Mouse (Mus musculus) adrenal gland, postnatal 36 days (tissue): ENCODE data around the gene Drc3. TPM values are rescaled to one million over a fixed set of nuclear protein-coding genes. Genes with fewer than 3 reads are reported as not detected.

Experiments
- DNase-seq, 2 experiments: peaks; one replicate each; pipeline ENCODE4 v3.0.0; 2021; ENCODE audit warnings: mixed read lengths in 1 of 2
- total RNA-seq, 2 experiments: library from RNA; stranded (reverse); gene quantifications; 2 replicates each; pipeline ENCODE4 v1.2.3; 2021

The Drc3 gene
- total RNA-seq, 2 experiments from 2014 or later = 1.5 to 1.8 TPM

GRCm38 (mm10) chr11:60335771-60336170 is 17.4 kb upstream of the Drc3 start:
- DNase-seq = no peak

- DNase-seq = peak; percentile 68
Observed at GRCm38 (mm10) chr11:60338291-60338690, 14.8 kb upstream of the Drc3 start.

- DNase-seq = peak; percentile 74 to 79
Observed at GRCm38 (mm10) chr11:60339361-60339760, 13.8 kb upstream of the Drc3 start.

- no peak for DNase-seq
Observed at GRCm38 (mm10) chr11:60345868-60346267, 7.3 kb upstream of the Drc3 start.

- DNase-seq = peak; percentile 80 to 84
Observed at GRCm38 (mm10) chr11:60346537-60346936, 6.6 kb upstream of the Drc3 start.

- no peak for DNase-seq
Observed at GRCm38 (mm10) chr11:60351388-60351787, 1.7 kb upstream of the Drc3 start.

- peak; percentile 38 to 49 for DNase-seq
Observed at GRCm38 (mm10) chr11:60351925-60352371, 1.2 kb upstream of the Drc3 start.

- no peak for DNase-seq
Observed at GRCm38 (mm10) chr11:60355952-60356351, 2.8 kb downstream of the Drc3 start.

GRCm38 (mm10) chr11:60357116-60357515 is 4.0 kb downstream of the Drc3 start:
- DNase-seq = no peak

GRCm38 (mm10) chr11:60358548-60358947 is 5.4 kb downstream of the Drc3 start:
- DNase-seq = peak; percentile 18 to 38

GRCm38 (mm10) chr11:60359138-60359537 is 6.0 kb downstream of the Drc3 start:
- no peak for DNase-seq

- DNase-seq = no peak
Observed at GRCm38 (mm10) chr11:60359936-60360335, 6.8 kb downstream of the Drc3 start.

- no peak for DNase-seq
Observed at GRCm38 (mm10) chr11:60360631-60361201, 7.6 kb downstream of the Drc3 start.

- DNase-seq = no peak
Observed at GRCm38 (mm10) chr11:60366239-60367019, 13.3 kb downstream of the Drc3 start.

GRCm38 (mm10) chr11:60367256-60367655 is 14.1 kb downstream of the Drc3 start:
- no peak for DNase-seq

GRCm38 (mm10) chr11:60368909-60369308 is 15.8 kb downstream of the Drc3 start:
- DNase-seq = no peak

GRCm38 (mm10) chr11:60369448-60369847 is 16.3 kb downstream of the Drc3 start:
- DNase-seq = no peak

- DNase-seq = no peak
Observed at GRCm38 (mm10) chr11:60370431-60370830, 17.3 kb downstream of the Drc3 start.

- DNase-seq = no peak
Observed at GRCm38 (mm10) chr11:60374481-60374880, 21.4 kb downstream of the Drc3 start.

- no peak for DNase-seq
Observed at GRCm38 (mm10) chr11:60383518-60383917, 30.4 kb downstream of the Drc3 start.

- no peak for DNase-seq
Observed at GRCm38 (mm10) chr11:60384762-60385421, 31.8 kb downstream of the Drc3 start.

- no peak for DNase-seq
Observed at GRCm38 (mm10) chr11:60385946-60386345, 32.8 kb downstream of the Drc3 start.

- DNase-seq = no peak
Observed at GRCm38 (mm10) chr11:60387944-60388343, 34.8 kb downstream of the Drc3 start.
